Mouse (Mus musculus) monocyte, adult 5-6 weeks (primary cell): ENCODE data around the gene Eps8. TPM values are rescaled to one million over a fixed set of nuclear protein-coding genes. Genes with fewer than 3 reads are reported as not detected.
"Not testable (repeated sequence)": the region's sequence is repeated elsewhere in the genome, so short reads cannot be mapped to it uniquely, and the experiment has no call there.

Source experiments
- ATAC-seq: fragments of 153-309, 156-312 bp; replicated peaks from 2 replicates; pipeline ENCODE4 v1.8.0; 2017; ENCODE audit warnings: mild to moderate bottlenecking; ENCODE audit not compliant: low TSS enrichment, insufficient number of reproducible peaks, severe bottlenecking, poor library complexity, low FRiP score
- total RNA-seq: library from RNA; stranded (forward); fragments of 200-1000, 200-491, 200-594 nt; gene quantifications from 3 replicates; pipeline ENCODE4 v1.2.3, GENCODE M21; 2017

Eps8 gene
- total RNA-seq, 1 experiment from 2014 or later = 55.6 TPM

DNA sequence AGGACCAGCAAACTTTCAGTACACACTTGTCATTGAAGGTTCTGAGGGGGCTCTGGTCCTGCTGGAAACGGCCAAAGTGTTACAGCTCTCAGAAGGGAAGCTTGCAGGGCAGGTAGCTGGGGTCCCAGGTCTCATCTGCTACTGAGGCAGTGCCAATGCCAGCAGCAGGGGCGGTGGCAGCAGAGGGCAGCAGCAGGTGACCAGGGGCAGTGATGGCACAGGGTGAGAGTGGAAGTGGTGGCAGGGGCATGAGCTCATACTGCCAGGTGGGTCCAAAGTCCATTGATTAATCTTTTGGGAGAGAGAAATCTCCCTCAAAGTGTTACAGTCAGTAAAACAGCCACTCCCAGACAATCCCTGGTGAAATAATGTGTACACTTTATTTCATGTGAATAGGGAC lies 188.4 kb downstream of the Eps8 start:
- ATAC-seq = no peak

DNA sequence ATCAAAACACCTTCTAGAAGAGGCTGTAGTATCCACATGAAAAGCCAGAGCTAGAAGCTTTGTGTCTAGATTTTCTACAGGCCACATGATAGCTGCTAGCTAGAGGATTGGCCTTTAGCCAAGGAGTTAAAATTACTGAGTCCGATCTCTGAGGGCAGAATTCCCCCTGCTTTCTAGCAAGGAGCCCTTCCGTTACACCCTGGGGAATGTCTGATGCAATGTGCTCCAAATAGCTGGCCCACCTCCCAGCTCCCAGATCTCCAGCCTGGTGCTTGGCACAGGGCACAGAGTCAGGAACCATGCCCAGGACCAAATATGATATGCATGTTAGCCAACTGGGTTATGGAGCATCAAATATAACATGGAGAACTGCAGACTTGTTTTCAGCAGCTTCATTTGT lies 189.4 kb downstream of the Eps8 start:
- no peak for ATAC-seq

DNA sequence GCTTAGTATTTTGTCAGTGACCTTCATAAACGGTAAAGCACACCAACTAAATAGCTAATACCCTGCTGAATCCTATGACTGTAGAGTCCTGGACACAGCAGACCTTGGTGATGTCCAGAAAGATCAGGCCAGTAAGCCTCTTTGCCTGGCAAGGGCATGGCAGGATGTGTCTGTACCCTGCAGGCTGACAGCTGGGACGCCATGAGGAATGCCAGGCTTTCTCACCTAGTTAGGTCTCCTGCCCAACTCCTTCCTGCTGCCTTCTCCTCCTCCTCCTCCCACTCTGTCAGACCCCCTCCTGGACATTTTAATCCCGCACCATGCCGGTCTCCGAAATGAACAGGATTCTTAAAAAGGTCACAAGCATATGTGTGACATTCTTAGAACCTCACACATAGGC lies 190.9 kb downstream of the Eps8 start:
- ATAC-seq = no peak

DNA sequence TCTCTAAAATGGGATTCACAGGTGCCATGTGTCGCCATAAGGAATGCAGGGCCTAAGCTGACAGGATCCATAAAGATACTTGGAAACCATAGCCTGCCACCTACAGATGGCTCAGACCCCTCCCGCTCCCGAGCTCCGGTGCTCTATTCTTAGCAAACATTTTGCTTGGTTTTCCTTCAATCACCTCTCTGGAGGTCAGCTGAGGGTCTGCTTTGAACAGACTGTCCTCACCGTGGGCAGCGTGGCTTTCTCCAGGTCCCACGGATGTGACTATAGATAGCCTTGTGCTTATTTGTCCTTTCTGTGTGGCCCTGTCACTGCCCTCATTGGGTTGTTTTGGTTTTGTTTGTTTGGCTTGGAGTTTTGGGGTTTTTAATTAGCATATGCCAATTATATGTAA lies 196.5 kb downstream of the Eps8 start:
- no peak for ATAC-seq

DNA sequence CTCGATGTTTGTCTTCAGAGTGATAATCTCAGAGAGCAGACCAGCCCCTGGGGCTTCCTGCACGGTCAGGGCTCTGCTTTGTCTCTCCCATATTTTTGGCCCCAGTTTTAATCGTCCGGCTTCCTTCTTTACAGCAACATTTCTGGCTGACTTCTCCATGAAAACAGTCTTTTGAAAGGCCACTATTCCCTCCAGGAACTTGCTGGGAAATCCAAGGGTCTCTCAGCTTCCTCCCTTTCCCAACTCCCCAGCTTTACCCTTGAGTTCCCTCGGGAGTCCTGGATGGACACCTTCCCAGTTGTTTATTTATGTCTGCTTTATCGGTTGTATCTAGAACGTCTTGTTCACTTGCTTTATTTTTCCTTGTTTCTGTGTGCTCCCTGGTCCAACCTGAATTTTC lies 197.5 kb downstream of the Eps8 start:
- ATAC-seq = no peak

DNA sequence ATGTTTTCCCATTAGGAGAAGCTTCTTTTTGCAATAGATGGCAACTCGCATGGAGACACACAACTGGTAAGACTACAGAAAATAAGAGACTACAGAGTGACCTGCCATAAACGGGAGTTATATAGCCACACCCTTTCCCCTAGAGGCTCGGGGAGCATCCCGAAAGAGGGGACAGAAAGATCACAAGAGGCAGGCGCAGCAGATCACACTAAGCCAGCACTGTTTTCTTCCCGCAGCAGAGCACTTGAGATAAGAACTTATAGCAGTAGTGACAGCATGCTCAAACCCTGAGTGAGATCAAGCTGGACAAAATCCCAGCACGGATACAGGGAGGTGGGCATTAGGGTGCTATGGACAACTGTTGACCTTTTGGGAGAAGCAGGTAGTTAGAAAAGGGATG lies 198.6 kb downstream of the Eps8 start:
- ATAC-seq = no peak

DNA sequence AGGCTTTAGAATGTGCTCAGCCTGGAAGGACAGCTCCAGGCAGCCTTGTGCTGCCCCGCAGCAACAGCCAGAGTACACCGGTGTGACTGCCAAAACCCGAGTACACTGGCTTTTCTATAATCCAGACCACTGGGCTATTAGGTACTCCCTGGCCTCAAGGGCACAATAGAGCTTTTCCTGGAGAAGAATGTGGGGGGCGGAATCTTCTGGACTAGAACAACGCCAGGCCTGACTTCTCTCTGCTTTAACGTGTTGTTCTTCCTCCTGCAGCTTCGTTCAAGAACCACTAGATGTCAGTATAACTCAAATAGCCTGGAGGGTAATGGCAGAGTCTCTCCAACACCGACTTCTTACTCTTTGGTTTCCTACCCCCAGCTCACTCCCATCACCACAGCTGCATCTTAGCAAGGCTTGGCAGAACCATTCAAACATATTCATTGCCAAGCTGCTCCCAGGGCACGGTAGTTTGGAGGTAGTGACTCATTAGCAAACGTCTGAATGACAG lies 199.1 kb downstream of the Eps8 start:
- peak; percentile 70 for ATAC-seq

DNA sequence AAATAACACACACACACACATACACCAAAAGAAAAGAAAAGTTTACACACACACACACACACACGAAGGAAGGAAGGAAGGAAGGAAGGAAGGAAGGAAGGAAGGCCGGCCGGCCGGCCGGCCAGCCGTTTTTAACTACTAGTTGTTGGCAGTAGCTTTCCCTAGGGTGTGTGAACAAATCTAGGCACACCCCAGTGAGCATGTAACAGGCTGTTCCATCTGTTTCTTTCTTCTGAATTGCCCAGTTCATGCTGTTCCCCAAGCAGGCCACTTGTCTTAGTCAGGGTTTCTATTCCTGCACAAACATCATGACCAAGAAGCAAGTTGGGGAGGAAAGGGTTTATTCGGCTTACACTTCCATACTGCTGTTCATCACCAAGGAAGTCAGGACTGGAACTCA lies 208.6 kb downstream of the Eps8 start:
- ATAC-seq = not testable (repeated sequence)

DNA sequence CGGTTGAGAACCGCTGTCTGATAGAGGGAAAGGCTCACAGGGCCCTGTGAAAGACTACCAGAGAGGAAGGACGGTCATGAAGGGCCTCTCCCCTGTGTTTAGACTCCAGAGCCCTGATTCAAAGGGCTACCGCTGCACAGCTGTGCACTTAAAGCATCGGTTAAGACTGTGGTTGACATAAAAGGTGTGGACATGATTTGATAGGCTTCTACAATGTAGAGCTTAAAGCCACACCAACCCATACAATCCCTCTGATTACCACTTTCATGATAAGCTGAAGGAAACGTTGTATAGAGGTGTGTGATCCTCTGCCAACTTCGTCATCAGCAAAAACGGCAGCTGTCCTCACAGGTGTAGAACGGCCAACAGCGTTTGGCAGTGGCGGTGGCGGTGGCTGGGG lies 211.6 kb downstream of the Eps8 start:
- ATAC-seq = no peak

DNA sequence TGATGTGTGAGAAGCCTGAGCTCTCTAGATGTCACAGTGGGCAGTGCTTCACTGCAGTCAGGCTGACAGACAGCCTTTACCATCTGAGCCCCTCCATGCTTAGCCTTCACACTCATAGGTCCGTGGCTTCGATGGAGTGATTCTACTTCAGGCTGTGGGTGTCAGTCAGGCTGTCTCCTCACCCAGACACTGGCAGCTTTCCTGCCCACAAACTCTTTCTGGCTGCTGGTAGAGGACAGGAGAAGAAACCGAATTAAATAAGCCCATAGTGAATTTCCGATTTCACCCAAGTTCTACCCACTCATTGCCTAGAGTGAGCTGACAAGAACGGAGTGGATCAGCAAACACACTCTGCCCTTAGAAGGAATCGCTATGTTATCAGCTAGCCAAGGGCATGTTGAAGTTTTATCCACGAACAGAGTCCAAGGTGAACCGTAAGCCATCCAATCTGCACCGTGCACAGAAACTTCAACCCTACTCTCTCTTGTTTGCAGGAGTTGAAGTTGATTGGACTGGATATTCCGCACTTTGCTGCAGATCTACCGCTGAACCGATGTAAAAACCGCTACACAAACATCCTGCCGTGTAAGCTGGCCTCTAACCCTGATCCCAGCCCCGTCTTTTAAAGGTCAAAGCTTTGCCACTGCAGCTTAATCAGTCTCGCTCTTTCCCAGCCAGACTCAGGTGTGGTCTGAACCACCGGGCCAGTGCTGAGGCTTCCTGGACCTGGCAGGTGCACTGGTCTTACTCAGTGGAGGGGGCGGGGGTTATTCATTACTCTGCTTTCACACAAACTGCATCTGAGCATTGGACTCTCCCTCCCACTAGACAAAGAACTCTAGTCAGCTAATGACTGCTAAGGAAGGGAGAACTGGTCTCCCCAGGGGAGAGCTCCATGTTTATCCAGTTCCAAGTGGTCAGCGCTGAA lies 213.9 kb downstream of the Eps8 start:
- ATAC-seq = no peak

DNA sequence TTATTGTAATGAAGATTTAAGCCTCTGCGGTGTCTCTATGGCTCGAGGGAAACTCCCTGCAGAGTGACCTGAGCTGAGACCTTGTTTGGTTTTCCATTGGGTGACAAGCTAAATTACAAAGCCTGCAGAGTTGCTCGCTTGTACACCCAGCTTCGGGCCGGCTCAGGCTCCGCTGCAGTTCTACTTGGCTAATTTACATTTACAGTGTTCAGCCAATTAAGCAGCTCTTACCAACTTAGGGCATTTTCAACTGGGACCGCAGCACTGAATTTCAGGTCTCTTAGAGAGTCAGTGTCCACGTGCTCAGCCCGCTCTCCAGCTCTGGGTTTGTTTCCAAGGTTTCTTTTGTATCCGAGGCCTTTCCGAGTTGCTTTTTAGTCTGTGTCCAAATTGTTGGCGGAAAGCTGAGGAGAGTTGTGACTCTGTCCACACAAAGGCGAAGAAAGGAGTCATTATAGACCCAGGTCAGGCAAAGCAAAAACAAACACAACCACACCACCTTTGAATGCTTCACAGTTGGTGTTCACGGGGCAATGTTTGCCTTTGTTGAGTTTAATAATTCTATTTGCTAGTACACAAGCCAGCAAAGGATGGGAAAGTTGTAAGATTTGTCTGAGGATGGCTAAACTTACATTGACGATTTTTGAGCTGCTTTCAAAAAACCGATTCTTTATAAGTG lies 216.6 kb downstream of the Eps8 start:
- ATAC-seq = no peak

DNA sequence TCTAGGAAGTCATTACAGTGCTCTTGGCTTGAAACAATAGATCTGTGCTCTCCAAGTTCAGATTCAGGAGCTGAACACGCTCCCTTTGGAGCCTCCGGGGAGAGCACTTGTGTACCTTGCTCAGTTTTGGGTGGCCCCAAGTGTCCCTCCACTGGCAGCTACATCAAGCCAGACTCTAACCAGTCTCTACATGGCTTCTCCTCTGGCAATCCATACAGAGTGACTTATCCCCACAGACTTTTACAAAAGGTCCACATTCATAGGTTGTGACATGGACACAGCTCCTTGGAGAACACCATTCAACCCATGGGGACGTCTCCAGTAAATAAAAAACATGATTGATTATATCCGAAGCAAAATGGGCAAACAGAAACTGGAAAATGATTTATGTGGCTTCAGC lies 217.2 kb downstream of the Eps8 start:
- ATAC-seq = no peak

DNA sequence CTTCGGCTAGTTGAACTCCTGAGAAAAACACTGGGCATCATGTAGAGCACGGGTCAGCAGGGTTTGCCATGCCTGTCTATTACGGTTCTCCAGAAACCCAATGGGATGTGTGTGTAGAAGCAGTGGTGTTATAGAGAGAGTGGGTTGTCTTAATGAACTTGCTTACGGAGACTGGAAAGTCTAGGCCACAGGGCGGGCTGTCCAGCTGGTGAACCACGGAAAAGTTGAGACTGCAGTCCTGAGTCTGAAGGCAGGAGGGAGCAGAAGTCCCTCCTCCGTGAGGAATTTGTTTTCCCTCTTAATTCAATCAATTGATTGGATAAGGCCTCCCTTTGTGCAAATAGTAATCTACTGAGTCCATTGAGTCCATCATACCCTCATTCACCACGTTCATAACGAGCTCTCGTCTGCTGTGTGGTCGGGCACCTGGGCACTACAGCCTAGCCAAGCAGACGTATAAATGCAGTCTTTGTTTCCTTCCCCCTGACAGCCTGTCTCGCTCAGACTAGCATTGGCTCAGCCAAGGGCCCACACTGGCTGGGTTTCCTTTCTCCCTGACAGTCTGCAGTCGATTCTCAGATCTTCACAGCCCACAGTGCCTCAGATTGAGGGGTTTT lies 221.0 kb downstream of the Eps8 start:
- no peak for ATAC-seq

Other genes with a start within 250 kb of the Eps8 start
- gene Strap, start 80.2 kb upstream of the Eps8 start, total RNA-seq = 83.6 to 127 TPM (median 84.4 TPM) in 3 replicates
- 28.7 to 54.5 TPM (median 37.0 TPM) in 3 replicates for gene Dera, start 99.7 kb upstream of the Eps8 start, total RNA-seq